31 mouse cellular contexts compared by ENCODE assay signal in genomic region chr19:31590701-31591100, GRCm38 (mm10).
"Had no signal": no experiment of that assay in that cellular context is flagged by ENCODE, and none has a peak within 500 bp of the region (broad histone marks: within the 10 kb centered on the region; RNA-seq: fewer than 3 reads in every experiment).

No protein-coding gene starts in this region.

- H3K9ac ChIP-seq: limb, embryonic 12.5 days; limb, embryonic 13.5 days; limb, embryonic 15.5 days; liver, embryonic 12.5 days; liver, embryonic 13.5 days; liver, embryonic 14.5 days; liver, embryonic 15.5 days; liver, postnatal 0 days; lung, embryonic 14.5 days; lung, embryonic 15.5 days; midbrain, embryonic 12.5 days; midbrain, embryonic 13.5 days; midbrain, embryonic 15.5 days had no signal

- H3K36me3 ChIP-seq: limb, embryonic 10.5 days; limb, embryonic 12.5 days; limb, embryonic 13.5 days; limb, embryonic 15.5 days; liver, embryonic 12.5 days; liver, embryonic 13.5 days; liver, embryonic 15.5 days; lung, embryonic 15.5 days; midbrain, embryonic 10.5 days; midbrain, embryonic 12.5 days; midbrain, embryonic 13.5 days; midbrain, embryonic 15.5 days had no signal

- DNase-seq: left cerebral cortex, postnatal 4 days; liver; liver, embryonic 13.5 days; liver, postnatal 0 days; lung, adult 18-20 months; lung, adult 2 months; lung, embryonic 14.5 days; lung, postnatal 10 days; lung, postnatal 14 days; lung, postnatal 36 days; lung, postnatal 4 days; midbrain, embryonic 14.5 days had no signal

- H3K9me3 ChIP-seq: limb, embryonic 10.5 days; limb, embryonic 12.5 days; limb, embryonic 13.5 days; limb, embryonic 15.5 days; liver, embryonic 12.5 days; liver, embryonic 13.5 days; liver, embryonic 15.5 days; lung, embryonic 15.5 days; megakaryocyte, embryonic 14.5 days; midbrain, embryonic 10.5 days; midbrain, embryonic 12.5 days; midbrain, embryonic 13.5 days; midbrain, embryonic 15.5 days had no signal

- H3K27me3 ChIP-seq: limb, embryonic 12.5 days; limb, embryonic 13.5 days; limb, embryonic 15.5 days; liver, embryonic 12.5 days; liver, embryonic 13.5 days; liver, embryonic 15.5 days; lung, embryonic 15.5 days; megakaryocyte, embryonic 14.5 days; midbrain, embryonic 12.5 days; midbrain, embryonic 13.5 days; midbrain, embryonic 15.5 days had no signal

- H3K4me2 ChIP-seq: limb, embryonic 12.5 days; limb, embryonic 13.5 days; limb, embryonic 15.5 days; liver, embryonic 11.5 days; liver, embryonic 12.5 days; liver, embryonic 13.5 days; liver, embryonic 15.5 days; lung, embryonic 14.5 days; lung, embryonic 15.5 days; midbrain, embryonic 12.5 days; midbrain, embryonic 13.5 days; midbrain, embryonic 15.5 days had no signal

- H3K4me3 ChIP-seq: left cerebral cortex, adult 2 months; limb, embryonic 10.5 days; limb, embryonic 12.5 days; limb, embryonic 13.5 days; limb, embryonic 15.5 days; liver, embryonic 12.5 days; liver, embryonic 13.5 days; liver, embryonic 15.5 days; lung, embryonic 15.5 days; megakaryocyte, embryonic 14.5 days; midbrain, embryonic 10.5 days; midbrain, embryonic 12.5 days; midbrain, embryonic 13.5 days; midbrain, embryonic 15.5 days; myocyte had no signal

- ATAC-seq: liver, embryonic 12.5 days; liver, postnatal 0 days; lung, postnatal 0 days; midbrain, embryonic 13.5 days; midbrain, embryonic 15.5 days; midbrain, embryonic 16.5 days had no signal

- H3K27ac ChIP-seq: left cerebral cortex, adult 2 months; limb, embryonic 10.5 days; limb, embryonic 12.5 days; limb, embryonic 13.5 days; limb, embryonic 15.5 days; liver, embryonic 12.5 days; liver, embryonic 13.5 days; liver, embryonic 14.5 days; liver, embryonic 15.5 days; lung, embryonic 15.5 days; macrophage; midbrain, embryonic 10.5 days; midbrain, embryonic 12.5 days; midbrain, embryonic 13.5 days; midbrain, embryonic 15.5 days had no signal

- H3K4me1 ChIP-seq: limb, embryonic 10.5 days; limb, embryonic 12.5 days; limb, embryonic 13.5 days; limb, embryonic 15.5 days; liver, embryonic 12.5 days; liver, embryonic 13.5 days; liver, embryonic 15.5 days; lung, embryonic 15.5 days; midbrain, embryonic 10.5 days; midbrain, embryonic 12.5 days; midbrain, embryonic 13.5 days; midbrain, embryonic 15.5 days had no signal
